Mouse (Mus musculus) lung, postnatal 0 days (tissue): Measurements from ENCODE around the gene Kel. TPM values are rescaled to one million over a fixed set of nuclear protein-coding genes. Genes with fewer than 3 reads are reported as not detected.
A peak's percentile ranks its signal among the peaks of the same experiment; 100 is the strongest.

Experiments
- ATAC-seq: fragments of 200-750 bp; cut with Nextera tagmentation; 2 replicates; pipeline ENCODE4 v1.8.0; 2017; ENCODE audit warnings: moderate library complexity
- DNase-seq: peaks from one replicate; pipeline ENCODE4 v3.0.0-alpha.2; 2016; ENCODE audit warnings: low spot score
- H3K27ac ChIP-seq: fragments of 300-500 bp; sonication (generic); 2 replicates; pipeline ENCODE4 v1.5.1; 2014; ENCODE audit warnings: antibody characterized with exemption, mild to moderate bottlenecking, low read length, mixed read lengths
- H3K27me3 ChIP-seq: fragments of 300-500 bp; sonication (generic); replicated peaks from 2 replicates; pipeline ENCODE4 v1.6.1; 2014; ENCODE audit warnings: low read length, mixed read lengths; ENCODE audit not compliant: insufficient read depth
- H3K36me3 ChIP-seq: fragments of 300-500 bp; sonication (generic); 2 replicates; pipeline ENCODE4 v1.6.1; 2014; ENCODE audit warnings: low read length, mixed read lengths; ENCODE audit not compliant: insufficient read depth
- H3K4me1 ChIP-seq: fragments of 300-500 bp; sonication (generic); 2 replicates; pipeline ENCODE4 v1.6.1; 2014; ENCODE audit warnings: antibody characterized with exemption, low read depth, low read length, mixed read lengths; ENCODE audit not compliant: insufficient read depth
- H3K4me2 ChIP-seq: fragments of 300-500 bp; sonication (generic); replicated peaks from 2 replicates; pipeline ENCODE4 v1.6.1; 2014; ENCODE audit warnings: low read depth, mild to moderate bottlenecking, low read length, moderate library complexity, mixed read lengths
- H3K4me3 ChIP-seq: fragments of 300-500 bp; sonication (generic); 2 replicates; pipeline ENCODE4 v1.5.1; 2014; ENCODE audit warnings: low read depth, low read length
- H3K9ac ChIP-seq: fragments of 300-500 bp; sonication (generic); replicated peaks from 2 replicates; pipeline ENCODE4 v1.6.1; 2014; ENCODE audit warnings: low read depth, mild to moderate bottlenecking
- H3K9me3 ChIP-seq: fragments of 300-500 bp; sonication (generic); 2 replicates; pipeline ENCODE4 v1.6.1; 2016; ENCODE audit warnings: low read length, mixed read lengths
- CTCF ChIP-seq: IDR thresholded peaks from 2 replicates; pipeline ENCODE4 v1.5.1; 2016; ENCODE audit warnings: antibody characterized with exemption, mild to moderate bottlenecking
- EP300 ChIP-seq: IDR thresholded peaks from 2 replicates; pipeline ENCODE4 v1.6.1; 2016; ENCODE audit warnings: antibody characterized with exemption, mild to moderate bottlenecking, control low read depth
- WGBS: fragments of 180-500 bp; shearing (Covaris S2); extraction: QIAGEN DNeasy Blood & Tissue Kit; methylation state at CpG from one replicate; pipeline ENCODE4 v1.1.7; 2014; 5-methylcytosine and 5-hydroxymethylcytosine counted together
- polyA plus RNA-seq: library from polyadenylated mRNA; unstranded; fragments of >200 nt; fragmentation: Nextera tagmentation; extraction: Ambion mirVana; gene quantifications from 2 replicates; pipeline ENCODE4 v1.2.1, GENCODE M21; 2015

Kel gene
- polyA plus RNA-seq, 1 experiment from 2014 or later: 1.6 TPM

DNA sequence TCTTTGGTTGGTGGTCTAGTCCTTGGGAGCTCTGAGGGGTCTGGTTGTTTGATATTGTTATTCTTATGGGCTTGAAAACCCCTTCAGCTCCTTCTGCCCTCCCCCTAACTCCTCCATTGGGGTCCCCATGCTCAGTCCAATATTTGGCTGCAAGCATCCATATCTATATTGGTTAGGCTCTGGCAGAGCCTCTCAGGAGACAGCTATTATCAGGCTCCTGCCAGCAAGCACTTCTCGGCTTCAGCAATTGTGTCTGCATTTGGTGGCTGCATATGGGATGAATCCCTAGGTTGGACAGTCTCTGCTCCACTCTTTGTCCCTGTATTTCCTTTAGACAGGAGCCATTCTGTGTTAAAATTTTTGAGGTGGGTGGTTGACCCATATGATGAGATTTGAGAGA, 6.1 kb upstream of the Kel start:
- TF ChIP-seq CTCF: no peak
- TF ChIP-seq EP300: no peak
- no peaks in the 10 kb centered on the region for H3K27me3 ChIP-seq
- no peak overlapping the region for H3K9ac ChIP-seq
- no peak overlapping the region for H3K4me2 ChIP-seq
- DNase-seq (no peak), ATAC-seq (no peak)
- no peaks in the 10 kb centered on the region for H3K9me3 ChIP-seq
- H3K27ac ChIP-seq: no peak overlapping the region
- no peaks in the 10 kb centered on the region for H3K4me1 ChIP-seq
- H3K4me3 ChIP-seq: no peak overlapping the region
- H3K36me3 ChIP-seq: no peaks in the 10 kb centered on the region
- 70% methylated on average over 1 of the region's 1 CpGs for WGBS

DNA sequence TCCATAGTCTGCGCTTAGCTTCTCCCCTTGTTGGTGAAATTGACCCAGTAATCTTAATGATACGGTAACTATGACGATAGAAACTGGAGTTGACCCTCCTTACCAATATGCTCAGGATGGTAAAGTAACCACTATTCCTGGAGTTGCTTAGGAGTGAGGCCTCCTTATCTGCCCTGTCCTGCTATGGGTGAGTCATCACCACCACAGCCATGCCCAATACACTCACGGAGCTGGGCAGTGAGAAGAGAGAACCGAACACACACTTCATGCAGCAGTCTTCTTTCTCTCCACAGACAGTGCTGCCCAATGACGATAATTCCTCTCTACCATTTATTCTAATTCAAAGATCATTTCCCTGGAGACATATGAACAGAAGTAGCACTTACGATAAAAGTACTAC, 2.1 kb upstream of the Kel start:
- H3K27me3 ChIP-seq: no peaks in the 10 kb centered on the region
- ATAC-seq (no peak), DNase-seq (no peak)
- H3K4me1 ChIP-seq: no peaks in the 10 kb centered on the region
- WGBS: 81% methylated on average over 7 of the region's 7 CpGs
- no peak overlapping the region for H3K4me2 ChIP-seq
- H3K36me3 ChIP-seq: no peaks in the 10 kb centered on the region
- no peak overlapping the region for H3K9ac ChIP-seq
- H3K4me3 ChIP-seq: no peak overlapping the region
- TF ChIP-seq EP300 (no peak), CTCF (no peak)
- no peaks in the 10 kb centered on the region for H3K9me3 ChIP-seq
- H3K27ac ChIP-seq: no peak overlapping the region

- ATAC-seq (peak; percentile 38; the same call in 1 of the 2 replicates), DNase-seq (peak; percentile 18)
- Histone ChIP-seq H3K27me3 (no peaks in the 10 kb centered on the region), H3K4me3 (no peak overlapping the region), H3K4me2 (no peak overlapping the region), H3K27ac (no peak overlapping the region), H3K36me3 (no peaks in the 10 kb centered on the region), H3K9ac (no peak overlapping the region), H3K9me3 (no peaks in the 10 kb centered on the region), H3K4me1 (no peaks in the 10 kb centered on the region)
- peak; percentile 19; the same call in 1 of the 2 replicates for TF ChIP-seq CTCF
- no peak for TF ChIP-seq EP300
- 74% methylated on average over 2 of the region's 2 CpGs for WGBS
Measured at GRCm38 (mm10) chr6:41702928-41703327, 1.2 kb downstream of the Kel start.

DNA sequence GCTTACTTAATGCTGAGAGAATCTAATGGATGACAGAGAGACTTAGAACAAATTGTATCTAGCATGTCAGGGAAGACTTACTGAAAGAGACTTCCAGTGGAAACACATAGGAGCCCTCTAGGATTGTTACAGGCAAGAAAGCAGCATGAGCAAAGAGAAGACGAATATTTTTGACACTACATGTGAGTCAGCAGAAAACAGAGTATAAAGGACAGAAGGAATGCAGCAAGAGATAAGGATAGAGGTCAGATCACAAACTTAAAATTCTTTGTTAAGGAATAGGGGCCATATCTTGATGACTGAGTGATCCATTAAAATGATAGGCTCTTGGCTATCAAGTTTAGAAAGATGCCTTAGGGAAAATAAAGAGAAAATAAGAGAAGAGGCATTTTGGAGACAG, 2.9 kb downstream of the Kel start:
- no peaks in the 10 kb centered on the region for H3K9me3 ChIP-seq
- TF ChIP-seq EP300 (no peak), CTCF (no peak)

DNA sequence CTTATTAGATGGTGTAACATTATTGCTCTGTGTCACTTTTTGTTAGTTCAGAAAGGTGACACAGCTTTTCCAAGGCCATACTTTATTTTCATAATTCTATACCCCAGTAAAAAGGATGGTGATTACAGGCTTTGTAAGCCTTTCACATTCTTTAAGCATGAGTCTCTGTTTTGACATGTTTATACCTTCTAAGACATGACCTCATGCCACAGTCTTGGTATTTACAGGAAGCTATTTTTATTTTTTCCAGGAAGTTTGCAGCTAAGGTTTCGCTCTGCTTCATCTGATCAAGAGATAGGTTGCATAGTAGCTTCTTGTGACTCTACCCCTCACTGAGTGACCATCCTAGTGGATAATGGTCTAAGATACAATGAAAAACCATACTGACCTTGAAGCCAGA, 9.7 kb downstream of the Kel start:
- Histone ChIP-seq H3K9ac (no peak overlapping the region), H3K9me3 (no peaks in the 10 kb centered on the region), H3K4me1 (no peaks in the 10 kb centered on the region), H3K27me3 (no peaks in the 10 kb centered on the region), H3K36me3 (no peaks in the 10 kb centered on the region), H3K27ac (no peak overlapping the region), H3K4me3 (no peak overlapping the region), H3K4me2 (no peak overlapping the region)
- ATAC-seq: no peak
- 88% methylated on average over 1 of the region's 1 CpGs for WGBS
- no peak for DNase-seq
- no peak for TF ChIP-seq CTCF
- TF ChIP-seq EP300: no peak

More for the DNA sequence above, 2.9 kb downstream of the Kel start:
- DNase-seq: no peak
- H3K27ac ChIP-seq: no peak overlapping the region
- no peaks in the 10 kb centered on the region for H3K27me3 ChIP-seq
- no peak for ATAC-seq
- H3K4me1 ChIP-seq: no peaks in the 10 kb centered on the region
- no peak overlapping the region for H3K4me2 ChIP-seq
- H3K4me3 ChIP-seq: no peak overlapping the region
- WGBS: 46% methylated on average over 1 of the region's 1 CpGs
- H3K9ac ChIP-seq: no peak overlapping the region
- no peaks in the 10 kb centered on the region for H3K36me3 ChIP-seq

DNA sequence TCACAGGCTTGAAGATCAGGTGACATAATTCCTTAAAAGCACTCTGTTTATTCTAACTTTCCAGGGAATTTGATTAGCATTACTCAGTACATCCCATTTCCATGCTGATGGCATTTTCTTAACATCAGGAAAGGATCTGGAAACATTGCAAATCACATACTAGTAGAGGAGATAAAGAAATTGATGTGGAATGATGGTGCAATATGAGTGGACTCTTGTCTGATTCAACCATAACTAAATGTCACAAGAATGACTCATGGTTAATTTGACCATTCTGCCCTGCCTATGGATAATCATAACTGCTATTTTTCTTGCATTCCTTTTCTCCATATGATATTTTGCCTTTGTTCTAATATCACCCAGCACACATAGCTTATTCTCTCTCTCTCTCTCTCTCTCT, 11.9 kb downstream of the Kel start:
- H3K9me3 ChIP-seq: no peaks in the 10 kb centered on the region
- DNase-seq (no peak), ATAC-seq (no peak)
- TF ChIP-seq CTCF: no peak
- no peak for TF ChIP-seq EP300
- H3K4me3 ChIP-seq: no peak overlapping the region
- H3K36me3 ChIP-seq: no peaks in the 10 kb centered on the region
- H3K27ac ChIP-seq: no peak overlapping the region
- H3K9ac ChIP-seq: no peak overlapping the region
- H3K4me2 ChIP-seq: no peak overlapping the region
- no peaks in the 10 kb centered on the region for H3K27me3 ChIP-seq
- no peaks in the 10 kb centered on the region for H3K4me1 ChIP-seq

- no peak overlapping the region for H3K27ac ChIP-seq
- H3K36me3 ChIP-seq: no peaks in the 10 kb centered on the region
- H3K27me3 ChIP-seq: no peaks in the 10 kb centered on the region
- TF ChIP-seq CTCF (no peak), EP300 (no peak)
- H3K9ac ChIP-seq: no peak overlapping the region
- DNase-seq (no peak), ATAC-seq (no peak)
- no peaks in the 10 kb centered on the region for H3K4me1 ChIP-seq
- H3K9me3 ChIP-seq: no peaks in the 10 kb centered on the region
- no peak overlapping the region for H3K4me2 ChIP-seq
- WGBS: 78% methylated on average over 3 of the region's 3 CpGs
- no peak overlapping the region for H3K4me3 ChIP-seq
Measured at GRCm38 (mm10) chr6:41685596-41685995, 18.5 kb downstream of the Kel start.
